Mouse (Mus musculus) limb, embryonic 11.5 days (tissue): ENCODE results near the gene Gnpnat1. TPM values are rescaled to one million over a fixed set of nuclear protein-coding genes. Genes with fewer than 3 reads are reported as not detected.

Experiments used
- ATAC-seq: fragments of 200-750 bp; cut with Nextera tagmentation; 2 replicates; pipeline ENCODE4 v1.8.0; 2017; ENCODE audit warnings: low read depth; ENCODE audit not compliant: insufficient number of reproducible peaks, low FRiP score, low TSS enrichment
- DNase-seq: peaks from one replicate; pipeline ENCODE4 v3.0.0-alpha.2; 2015; ENCODE audit warnings: low spot score
- H3K27ac ChIP-seq: fragments of 300-500 bp; sonication (generic); replicated peaks from 2 replicates; pipeline ENCODE4 v1.5.1; 2014; ENCODE audit warnings: low read depth, mild to moderate bottlenecking, low read length
- H3K27me3 ChIP-seq: fragments of 300-500 bp; sonication (generic); 2 replicates; pipeline ENCODE4 v1.6.1; 2014; ENCODE audit warnings: mild to moderate bottlenecking, low read length, mixed read lengths; ENCODE audit not compliant: control insufficient read depth, insufficient read depth
- H3K36me3 ChIP-seq: fragments of 300-500 bp; sonication (generic); 2 replicates; pipeline ENCODE4 v1.6.1; 2014; ENCODE audit warnings: mild to moderate bottlenecking, low read length, moderate library complexity, mixed read lengths; ENCODE audit not compliant: control insufficient read depth, insufficient read depth
- H3K4me1 ChIP-seq: fragments of 300-500 bp; sonication (generic); 2 replicates; pipeline ENCODE4 v1.6.1; 2014; ENCODE audit warnings: low read length, mixed read lengths; ENCODE audit not compliant: control insufficient read depth, insufficient read depth
- H3K4me2 ChIP-seq: fragments of 300-500 bp; sonication (generic); 2 replicates; pipeline ENCODE4 v1.6.1; 2014; ENCODE audit warnings: low read depth, mild to moderate bottlenecking, moderate library complexity; ENCODE audit not compliant: severe bottlenecking
- H3K4me3 ChIP-seq: fragments of 300-500 bp; sonication (generic); 2 replicates; pipeline ENCODE4 v1.5.1; 2014; ENCODE audit warnings: low read depth, low read length
- H3K9ac ChIP-seq: fragments of 300-500 bp; sonication (generic); 2 replicates; pipeline ENCODE4 v1.6.1; 2014; ENCODE audit warnings: mild to moderate bottlenecking, low read length
- H3K9me3 ChIP-seq: fragments of 300-500 bp; sonication (generic); 2 replicates; pipeline ENCODE4 v1.6.1; 2016; ENCODE audit warnings: low read length; ENCODE audit not compliant: control insufficient read depth
- WGBS: fragments of 180-500 bp; shearing (Covaris S2); extraction: QIAGEN DNeasy Blood & Tissue Kit; methylation state at CpG from one replicate; pipeline ENCODE4 v1.1.7; 2014; 5-methylcytosine and 5-hydroxymethylcytosine counted together
- microRNA-seq: library from miRNA; unstranded; fragments of <30 nt; microRNA quantifications from one replicate; pipeline ENCODE4, GENCODE M21; 2016
- polyA plus RNA-seq: library from polyadenylated mRNA; unstranded; fragments of >200 nt; fragmentation: Nextera tagmentation; extraction: Ambion mirVana; gene quantifications from 2 replicates; pipeline ENCODE4 v1.2.1, GENCODE M21; 2014

Gnpnat1 gene
- polyA plus RNA-seq, 1 experiment from 2014 or later: 58.3 TPM

- Histone ChIP-seq H3K4me3 (peak within 1 kb of the TSS; percentile 55), H3K27me3 (no peaks in the 10 kb centered on the region), H3K4me1 (peaks cover 5% of the 10 kb centered on the region; the same call in 1 of the 2 replicates), H3K9me3 (no peaks in the 10 kb centered on the region), H3K9ac (peak within 1 kb of the TSS; percentile 74), H3K4me2 (peak within 1 kb of the TSS; percentile 62), H3K27ac (peak within 1 kb of the TSS; percentile 62; the same call in 1 of the 2 replicates), H3K36me3 (peaks cover 5% of the 10 kb centered on the region; the same call in 1 of the 2 replicates)
- peak; percentile 96 for ATAC-seq
- DNase-seq: peak; percentile 97
- under 1% methylated on average over 69 of the region's 93 CpGs for WGBS
Observed at GRCm38 (mm10) chr14:45350931-45351859, 53.5 kb downstream of the Gnpnat1 start, which contains the start of gene Styx. TSS of gene Styx (plus strand) at chr14:45351093.

- peak within 1 kb of the TSS; percentile 62; the same call in 1 of the 2 replicates for H3K27ac ChIP-seq
- peaks cover 2% of the 10 kb centered on the region; the same call in 1 of the 2 replicates for H3K36me3 ChIP-seq
- H3K4me2 ChIP-seq: peak within 1 kb of the TSS; percentile 49
- no peaks in the 10 kb centered on the region for H3K4me1 ChIP-seq
- H3K9ac ChIP-seq: peak within 1 kb of the TSS; percentile 93
- no peaks in the 10 kb centered on the region for H3K9me3 ChIP-seq
- 0% methylated on average over 41 of the region's 44 CpGs for WGBS
- ATAC-seq: peak; percentile 97
- no peaks in the 10 kb centered on the region for H3K27me3 ChIP-seq
- peak; percentile 92 for DNase-seq
- peak within 1 kb of the TSS; percentile 98 for H3K4me3 ChIP-seq
Observed at GRCm38 (mm10) chr14:45329589-45330181, 75.0 kb downstream of the Gnpnat1 start, which contains the start of gene Psmc6. TSS of gene Psmc6 (plus strand) at chr14:45329788.

- Histone ChIP-seq H3K9me3 (no peaks in the 10 kb centered on the region), H3K9ac (no peak overlapping the region; the same call in 1 of the 2 replicates), H3K4me2 (no peak overlapping the region), H3K4me1 (no peaks in the 10 kb centered on the region), H3K27ac (no peak overlapping the region), H3K36me3 (peaks cover 2% of the 10 kb centered on the region; the same call in 1 of the 2 replicates), H3K27me3 (no peaks in the 10 kb centered on the region), H3K4me3 (peak overlapping the region; percentile 98)
- DNase-seq (no peak), ATAC-seq (peak; percentile 24)
- 14% methylated on average over 8 of the region's 8 CpGs for WGBS
Observed at GRCm38 (mm10) chr14:45329018-45329588, 75.6 kb downstream of the Gnpnat1 start.

GRCm38 (mm10) chr14:45328072-45328713 is 76.5 kb downstream of the Gnpnat1 start:
- Histone ChIP-seq H3K9ac (no peak overlapping the region), H3K4me2 (no peak overlapping the region), H3K9me3 (no peaks in the 10 kb centered on the region), H3K27me3 (no peaks in the 10 kb centered on the region), H3K36me3 (no peaks in the 10 kb centered on the region), H3K4me1 (no peaks in the 10 kb centered on the region), H3K4me3 (no peak overlapping the region), H3K27ac (no peak overlapping the region)
- DNase-seq (no peak), ATAC-seq (no peak)
- 85% methylated on average over 4 of the region's 4 CpGs for WGBS

Small RNAs within 50 kb of the gene (microRNA-seq; reads per million reads assigned to microRNA genes)
- gene Gm25353: not detected

Other genes starting within 250 kb of the Gnpnat1 start
- 3.7 and 4.4 TPM in 2 replicates for gene Gpr137c, start 185.2 kb downstream of the Gnpnat1 start, polyA plus RNA-seq
- gene Txndc16, start 184.6 kb downstream of the Gnpnat1 start, polyA plus RNA-seq: 14.1 and 16.0 TPM in 2 replicates
- gene Ero1l, start 86.1 kb downstream of the Gnpnat1 start, polyA plus RNA-seq: 29.3 and 32.9 TPM in 2 replicates
- gene Psmc6, start 75.1 kb downstream of the Gnpnat1 start, polyA plus RNA-seq: 237 and 242 TPM in 2 replicates
- gene Styx, start 53.8 kb downstream of the Gnpnat1 start, polyA plus RNA-seq: 42.7 and 45.3 TPM in 2 replicates
- 121 and 123 TPM in 2 replicates for gene Fermt2, start 125.2 kb upstream of the Gnpnat1 start, polyA plus RNA-seq